Mouse (Mus musculus) forebrain, embryonic 13.5 days (tissue): ENCODE results near the gene Ptpn23. TPM values are rescaled to one million over a fixed set of nuclear protein-coding genes. Genes with fewer than 3 reads are reported as not detected.
"Not testable (repeated sequence)": the region's sequence is repeated elsewhere in the genome, so short reads cannot be mapped to it uniquely, and the experiment has no call there.

Experiments
- ATAC-seq: fragments of 200-750 bp; cut with Nextera tagmentation; 2 replicates; pipeline ENCODE4 v1.8.0; 2017
- H3K27ac ChIP-seq: fragments of 300-500 bp; sonication (generic); 2 replicates; pipeline ENCODE4 v1.5.1; 2015; ENCODE audit warnings: inconsistent platforms, mild to moderate bottlenecking, moderate library complexity
- H3K27me3 ChIP-seq: fragments of 300-500 bp; sonication (generic); 2 replicates; pipeline ENCODE4 v1.6.1; 2015; ENCODE audit warnings: mild to moderate bottlenecking, inconsistent platforms
- H3K36me3 ChIP-seq: fragments of 300-500 bp; sonication (generic); 2 replicates; pipeline ENCODE4 v1.6.1; 2015; ENCODE audit warnings: mild to moderate bottlenecking, inconsistent platforms; ENCODE audit not compliant: poor library complexity, severe bottlenecking
- H3K4me1 ChIP-seq: fragments of 300-500 bp; sonication (generic); 2 replicates; pipeline ENCODE4 v1.6.1; 2015; ENCODE audit warnings: inconsistent platforms
- H3K4me2 ChIP-seq: fragments of 300-500 bp; sonication (generic); 2 replicates; pipeline ENCODE4 v1.6.1; 2015; ENCODE audit warnings: inconsistent platforms, mild to moderate bottlenecking, moderate library complexity
- H3K4me3 ChIP-seq: fragments of 300-500 bp; sonication (generic); 2 replicates; pipeline ENCODE4 v1.5.1; 2015; ENCODE audit warnings: mild to moderate bottlenecking, inconsistent platforms
- H3K9ac ChIP-seq: fragments of 300-500 bp; sonication (generic); 2 replicates; pipeline ENCODE4 v1.6.1; 2015; ENCODE audit warnings: mild to moderate bottlenecking, inconsistent platforms
- H3K9me3 ChIP-seq: fragments of 300-500 bp; sonication (generic); replicated peaks from 2 replicates; pipeline ENCODE4 v1.6.1; 2016; ENCODE audit warnings: inconsistent platforms
- WGBS: fragments of 180-500 bp; shearing (Covaris S2); methylation state at CpG from one replicate; pipeline ENCODE4 v1.1.7; 2015; 5-methylcytosine and 5-hydroxymethylcytosine counted together
- polyA plus RNA-seq: library from polyadenylated mRNA; unstranded; fragments of >200 nt; fragmentation: Nextera tagmentation; extraction: Ambion mirVana; gene quantifications from 2 replicates; pipeline ENCODE4 v1.2.1, GENCODE M21; 2015

The Ptpn23 gene
- polyA plus RNA-seq, 1 experiment from 2014 or later = 18.7 TPM

DNA sequence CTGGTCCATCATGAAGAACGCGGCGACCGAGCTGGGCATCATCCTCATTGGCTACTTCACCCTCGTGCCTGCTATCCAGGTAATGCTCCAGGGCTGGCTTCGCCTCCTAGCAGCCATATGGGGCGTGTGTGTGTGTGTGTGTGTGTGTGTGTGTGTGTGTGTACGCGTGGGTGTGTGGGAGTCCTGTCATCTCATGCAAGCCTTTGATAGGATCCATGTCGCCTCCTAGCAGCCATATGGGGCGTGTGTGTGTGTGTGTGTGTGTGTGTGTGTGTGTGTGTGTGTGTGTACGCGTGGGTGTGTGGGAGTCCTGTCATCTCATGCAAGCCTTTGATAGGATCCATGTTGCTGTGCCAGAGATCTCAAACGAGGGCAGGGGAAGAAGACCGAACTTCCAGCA is 30.4 kb downstream of the Ptpn23 start:
- H3K4me2 ChIP-seq, H3K4me1 ChIP-seq, H3K27me3 ChIP-seq, H3K9ac ChIP-seq, H3K9me3 ChIP-seq, H3K27ac ChIP-seq, ATAC-seq, H3K4me3 ChIP-seq: not testable (repeated sequence)
- WGBS = 88% methylated on average over 15 of the region's 15 CpGs
- peaks cover 92% of the 10 kb centered on the region for H3K36me3 ChIP-seq

DNA sequence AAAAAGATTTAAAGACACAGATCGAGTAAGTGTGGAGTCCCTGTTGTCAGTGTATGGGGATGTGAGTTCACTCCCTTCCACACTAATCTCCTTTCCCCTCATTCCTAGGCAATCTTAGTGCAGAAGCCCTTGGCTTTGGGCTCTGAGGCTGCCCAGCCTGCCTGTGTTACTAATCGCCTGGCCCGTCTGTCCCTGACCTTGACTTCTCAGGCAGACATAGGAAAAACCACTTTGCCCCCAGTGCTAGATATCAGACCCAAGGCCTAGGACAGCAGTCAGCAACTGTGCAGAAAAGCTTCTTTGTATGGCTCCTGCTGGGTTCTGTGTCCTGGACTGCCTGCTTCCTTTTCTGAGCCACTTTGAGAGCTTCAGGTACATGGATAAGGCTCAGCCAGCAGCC is 32.3 kb downstream of the Ptpn23 start:
- H3K27ac ChIP-seq = no peak overlapping the region
- H3K9ac ChIP-seq = no peak overlapping the region
- no peaks in the 10 kb centered on the region for H3K27me3 ChIP-seq
- no peak overlapping the region for H3K4me3 ChIP-seq
- WGBS = 97% methylated on average over 3 of the region's 3 CpGs
- H3K4me1 ChIP-seq = no peaks in the 10 kb centered on the region
- peaks cover 80% of the 10 kb centered on the region for H3K36me3 ChIP-seq
- no peak for ATAC-seq
- no peaks in the 10 kb centered on the region for H3K9me3 ChIP-seq
- no peak overlapping the region for H3K4me2 ChIP-seq

DNA sequence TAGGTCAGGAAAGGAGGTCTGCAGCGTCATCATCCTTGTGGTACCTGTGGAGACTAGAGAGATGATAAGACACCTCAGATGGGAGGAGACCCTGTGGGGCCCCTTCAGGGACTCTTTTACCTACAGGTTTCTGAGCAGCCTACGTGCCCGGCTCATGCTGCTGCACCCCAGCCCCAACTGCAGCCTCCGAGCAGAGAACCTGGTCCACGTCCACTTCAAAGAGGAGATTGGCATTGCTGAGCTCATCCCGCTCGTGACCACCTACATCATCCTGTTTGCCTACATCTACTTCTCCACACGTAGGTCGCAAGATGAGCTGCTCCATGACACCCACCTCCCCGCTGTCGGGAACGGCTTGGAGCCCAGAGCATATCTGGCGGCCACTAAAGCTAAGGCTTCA is 34.1 kb downstream of the Ptpn23 start:
- H3K4me1 ChIP-seq = no peaks in the 10 kb centered on the region
- 95% methylated on average over 13 of the region's 13 CpGs for WGBS
- no peak overlapping the region for H3K9ac ChIP-seq
- ATAC-seq = no peak
- H3K36me3 ChIP-seq = peaks cover 70% of the 10 kb centered on the region
- H3K27me3 ChIP-seq = no peaks in the 10 kb centered on the region
- no peak overlapping the region for H3K4me3 ChIP-seq
- no peak overlapping the region for H3K4me2 ChIP-seq
- H3K9me3 ChIP-seq = no peaks in the 10 kb centered on the region
- no peak overlapping the region for H3K27ac ChIP-seq

DNA sequence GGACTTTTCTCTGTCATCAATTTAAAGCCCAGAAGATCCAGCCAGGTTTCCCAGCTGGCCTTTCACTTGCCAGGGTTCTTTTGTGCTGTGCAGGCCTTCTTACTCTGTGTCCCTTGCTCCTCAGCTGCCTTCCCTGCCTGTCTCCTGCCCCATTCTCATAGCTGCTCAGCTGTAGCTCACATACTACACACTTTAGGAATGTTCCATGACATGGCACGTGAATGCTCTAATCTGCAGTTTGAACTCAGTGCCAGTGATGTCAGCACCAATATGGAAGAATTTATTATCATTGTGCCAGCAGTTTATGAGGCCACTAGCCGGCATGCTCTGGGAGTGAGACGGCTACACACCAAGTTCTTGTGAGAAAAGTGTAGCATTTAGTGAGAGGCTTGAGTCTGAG is 38.2 kb downstream of the Ptpn23 start:
- Histone ChIP-seq H3K36me3 (peaks cover 48% of the 10 kb centered on the region), H3K4me3 (no peak overlapping the region), H3K9ac (no peak overlapping the region), H3K27me3 (no peaks in the 10 kb centered on the region), H3K27ac (no peak overlapping the region), H3K4me1 (peaks cover 2% of the 10 kb centered on the region; the same call in 1 of the 2 replicates), H3K9me3 (no peaks in the 10 kb centered on the region), H3K4me2 (no peak overlapping the region)
- no peak for ATAC-seq
- 90% methylated on average over 3 of the region's 3 CpGs for WGBS

DNA sequence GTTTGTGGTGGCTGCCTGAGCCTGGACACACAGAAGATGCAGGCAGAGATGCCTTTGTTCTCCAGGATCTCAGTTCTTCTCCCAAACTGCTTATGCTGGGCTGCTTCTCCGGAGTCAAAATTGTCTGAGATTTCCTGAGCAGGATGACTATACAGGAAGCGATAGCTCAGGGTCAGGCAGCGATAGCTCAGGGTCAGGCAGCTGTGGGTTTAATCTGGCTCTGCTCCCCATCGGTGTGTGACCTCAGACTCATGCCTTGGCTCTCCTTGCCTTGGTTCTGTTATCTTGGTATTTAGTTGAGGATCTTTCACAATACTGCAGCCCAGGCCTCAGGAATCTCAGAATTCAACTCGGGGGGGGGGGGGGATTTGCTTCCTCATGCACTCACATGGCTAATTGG is 41.3 kb downstream of the Ptpn23 start:
- Histone ChIP-seq H3K4me3 (no peak overlapping the region), H3K4me2 (no peak overlapping the region), H3K9me3 (no peaks in the 10 kb centered on the region), H3K9ac (no peak overlapping the region), H3K27me3 (no peaks in the 10 kb centered on the region), H3K27ac (no peak overlapping the region), H3K36me3 (peaks cover 45% of the 10 kb centered on the region), H3K4me1 (peaks cover 2% of the 10 kb centered on the region; the same call in 1 of the 2 replicates)
- no peak for ATAC-seq
- WGBS = 90% methylated on average over 5 of the region's 5 CpGs

DNA sequence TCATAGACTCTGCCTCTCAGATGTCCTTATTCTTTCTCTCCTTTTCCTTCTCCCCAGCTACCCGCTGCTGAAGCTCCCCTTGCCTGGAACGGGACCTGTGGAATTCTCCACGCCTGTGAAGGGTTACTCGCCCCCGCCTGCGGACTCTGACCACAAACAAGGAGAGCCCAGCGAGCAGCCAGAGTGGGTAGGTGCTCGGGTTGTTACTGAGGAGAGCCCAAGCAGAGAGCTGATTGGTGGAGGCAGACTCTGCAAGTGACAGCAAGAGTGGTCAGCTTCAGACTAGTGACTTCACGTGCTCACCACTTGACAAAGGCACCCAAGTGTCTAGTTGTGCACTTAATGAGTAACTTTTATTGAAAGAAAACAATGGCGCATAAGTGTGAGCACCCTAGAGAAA is 45.7 kb downstream of the Ptpn23 start:
- Histone ChIP-seq H3K9me3 (no peaks in the 10 kb centered on the region), H3K27me3 (no peaks in the 10 kb centered on the region), H3K4me3 (no peak overlapping the region), H3K4me1 (peaks cover 2% of the 10 kb centered on the region; the same call in 1 of the 2 replicates), H3K36me3 (peaks cover 42% of the 10 kb centered on the region), H3K9ac (no peak overlapping the region), H3K4me2 (no peak overlapping the region), H3K27ac (no peak overlapping the region)
- ATAC-seq = no peak
- 84% methylated on average over 10 of the region's 10 CpGs for WGBS

DNA sequence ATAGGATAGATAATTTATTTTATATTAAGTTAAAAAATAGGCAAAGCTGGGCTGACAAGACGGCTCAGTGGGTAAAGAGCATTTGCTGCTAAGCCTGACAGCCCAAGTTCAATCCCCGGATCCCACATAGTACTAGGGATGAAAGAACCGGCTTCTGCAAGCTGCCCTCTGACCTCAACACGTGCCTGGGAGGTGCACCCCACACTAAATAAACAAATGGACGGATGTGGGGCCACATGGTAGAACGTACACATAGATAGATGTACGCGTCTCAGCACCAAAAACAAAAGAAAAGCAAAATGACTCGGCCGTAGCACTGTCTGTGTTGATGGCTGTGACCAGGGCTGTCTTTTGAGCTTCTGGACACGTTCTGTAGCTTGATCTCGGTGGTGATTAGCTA is 46.7 kb downstream of the Ptpn23 start:
- Histone ChIP-seq H3K36me3 (peaks cover 40% of the 10 kb centered on the region), H3K4me1 (no peaks in the 10 kb centered on the region), H3K9me3 (no peaks in the 10 kb centered on the region), H3K4me3 (no peak overlapping the region), H3K4me2 (no peak overlapping the region), H3K27me3 (no peaks in the 10 kb centered on the region), H3K9ac (no peak overlapping the region), H3K27ac (no peak overlapping the region)
- ATAC-seq = no peak
- 88% methylated on average over 12 of the region's 12 CpGs for WGBS

DNA sequence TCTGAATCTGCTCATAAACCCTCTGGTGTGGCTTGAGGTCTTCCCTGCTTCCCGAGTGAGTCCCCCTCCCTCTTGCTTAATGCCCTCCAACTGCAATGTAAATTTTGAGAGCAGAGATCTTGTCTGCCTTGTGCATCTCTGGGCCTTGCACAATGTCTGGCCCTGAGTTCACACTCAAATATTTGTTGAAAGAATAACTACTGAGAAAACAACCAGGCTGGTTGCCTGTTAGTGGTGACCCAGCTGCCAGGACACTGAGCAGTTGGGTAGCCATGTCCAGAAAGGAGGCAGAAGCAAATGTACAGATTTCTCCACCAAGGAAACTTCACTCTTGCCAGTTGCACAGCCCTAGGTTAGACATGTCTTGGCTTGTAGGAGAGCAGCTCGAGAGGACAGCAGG is 49.7 kb downstream of the Ptpn23 start:
- Histone ChIP-seq H3K4me3 (no peak overlapping the region), H3K4me1 (no peaks in the 10 kb centered on the region), H3K4me2 (no peak overlapping the region), H3K27ac (no peak overlapping the region), H3K27me3 (no peaks in the 10 kb centered on the region), H3K9ac (no peak overlapping the region), H3K36me3 (peaks cover 33% of the 10 kb centered on the region), H3K9me3 (no peaks in the 10 kb centered on the region)
- ATAC-seq = no peak
- 93% methylated on average over 2 of the region's 2 CpGs for WGBS

DNA sequence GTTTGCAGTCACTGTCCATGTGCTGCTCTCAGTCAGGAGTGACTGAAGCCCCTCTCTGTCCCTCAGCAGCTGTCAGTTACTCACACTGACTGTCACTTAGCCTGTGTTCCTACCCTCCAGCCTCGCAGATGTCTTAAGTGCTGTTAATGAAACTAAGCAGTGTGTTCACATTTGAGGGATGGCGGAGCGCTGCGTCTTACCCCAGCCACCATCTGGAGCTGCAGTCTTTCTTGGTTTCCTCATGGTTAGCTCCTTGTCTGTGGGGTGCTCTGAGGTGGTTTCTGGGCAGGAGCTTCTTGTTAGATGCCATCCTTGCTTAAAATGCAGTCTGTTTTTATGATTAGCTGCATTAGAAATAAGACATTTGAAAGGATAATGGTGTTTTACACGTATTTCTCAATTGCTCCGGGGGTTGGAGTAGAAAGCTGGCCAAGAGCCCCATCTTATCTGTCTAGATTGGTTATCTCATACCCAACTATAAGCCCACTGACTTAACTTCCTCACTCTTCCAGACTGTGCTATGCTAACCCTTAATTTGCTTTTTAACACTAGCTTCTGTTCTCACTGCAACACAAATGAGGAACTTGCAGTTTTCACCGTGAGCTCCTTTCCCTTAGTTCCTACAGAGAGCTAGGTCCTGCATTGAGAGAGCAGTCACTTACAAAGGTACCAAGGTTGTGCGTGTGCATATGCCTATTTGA is 55.9 kb downstream of the Ptpn23 start:
- Histone ChIP-seq H3K36me3 (peaks cover 14% of the 10 kb centered on the region; the same call in 1 of the 2 replicates), H3K9ac (no peak overlapping the region), H3K4me3 (no peak overlapping the region), H3K4me2 (no peak overlapping the region), H3K4me1 (no peaks in the 10 kb centered on the region), H3K27ac (no peak overlapping the region), H3K27me3 (no peaks in the 10 kb centered on the region), H3K9me3 (no peaks in the 10 kb centered on the region)
- no peak for ATAC-seq
- WGBS = 87% methylated on average over 8 of the region's 8 CpGs

DNA sequence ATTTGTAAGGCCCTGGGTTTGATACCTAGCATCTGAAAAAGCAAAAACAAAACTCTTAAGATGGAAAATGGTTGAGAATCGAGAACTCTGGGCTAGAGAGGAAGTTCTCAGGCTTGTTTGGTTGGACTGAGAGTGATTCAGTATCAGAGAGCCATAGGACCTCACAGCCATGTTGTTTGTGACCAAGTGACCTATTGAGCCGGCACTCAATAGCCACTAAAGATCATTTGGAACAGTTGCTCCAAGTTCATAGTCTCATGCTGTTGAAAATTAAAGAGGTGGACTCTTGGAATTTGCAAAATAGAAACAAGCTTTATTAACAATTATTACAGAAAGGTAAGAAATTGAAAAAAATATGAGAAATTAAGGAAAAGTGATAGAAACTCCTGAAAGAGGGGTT is 56.7 kb downstream of the Ptpn23 start:
- no peak overlapping the region for H3K4me3 ChIP-seq
- H3K27me3 ChIP-seq = no peaks in the 10 kb centered on the region
- H3K9me3 ChIP-seq = no peaks in the 10 kb centered on the region
- H3K9ac ChIP-seq = no peak overlapping the region
- no peak overlapping the region for H3K4me2 ChIP-seq
- no peak for ATAC-seq
- no peak overlapping the region for H3K27ac ChIP-seq
- H3K4me1 ChIP-seq = no peaks in the 10 kb centered on the region
- H3K36me3 ChIP-seq = peaks cover 14% of the 10 kb centered on the region; the same call in 1 of the 2 replicates
- 89% methylated on average over 2 of the region's 2 CpGs for WGBS

DNA sequence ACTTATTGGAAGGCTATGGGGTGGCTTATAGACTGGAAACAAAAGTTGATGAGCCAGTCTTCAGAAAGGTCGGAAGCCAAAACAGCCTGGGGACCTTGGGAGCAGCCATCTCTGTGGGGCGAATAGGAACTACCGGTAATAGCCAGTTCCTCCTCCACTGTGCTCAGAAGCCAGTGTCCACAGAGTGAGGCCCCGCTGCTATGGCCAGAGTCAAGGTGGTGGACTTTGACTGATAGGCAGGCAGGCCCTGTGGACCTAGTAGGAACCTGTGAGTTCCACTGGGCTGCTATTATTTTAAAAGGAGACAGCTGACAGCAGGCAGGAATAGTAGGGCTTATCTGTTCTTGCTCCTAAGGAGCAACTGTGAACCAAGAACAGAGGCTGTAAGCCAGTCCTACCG is 57.4 kb downstream of the Ptpn23 start:
- peaks cover 8% of the 10 kb centered on the region; the same call in 1 of the 2 replicates for H3K36me3 ChIP-seq
- 92% methylated on average over 5 of the region's 5 CpGs for whole genome bisulfite sequencing
- no peaks in the 10 kb centered on the region for H3K4me1 ChIP-seq
- H3K9me3 ChIP-seq = no peaks in the 10 kb centered on the region
- no peaks in the 10 kb centered on the region for H3K27me3 ChIP-seq
- H3K4me3 ChIP-seq = no peak overlapping the region
- no peak for ATAC-seq
- no peak overlapping the region for H3K27ac ChIP-seq
- no peak overlapping the region for H3K9ac ChIP-seq
- no peak overlapping the region for H3K4me2 ChIP-seq

DNA sequence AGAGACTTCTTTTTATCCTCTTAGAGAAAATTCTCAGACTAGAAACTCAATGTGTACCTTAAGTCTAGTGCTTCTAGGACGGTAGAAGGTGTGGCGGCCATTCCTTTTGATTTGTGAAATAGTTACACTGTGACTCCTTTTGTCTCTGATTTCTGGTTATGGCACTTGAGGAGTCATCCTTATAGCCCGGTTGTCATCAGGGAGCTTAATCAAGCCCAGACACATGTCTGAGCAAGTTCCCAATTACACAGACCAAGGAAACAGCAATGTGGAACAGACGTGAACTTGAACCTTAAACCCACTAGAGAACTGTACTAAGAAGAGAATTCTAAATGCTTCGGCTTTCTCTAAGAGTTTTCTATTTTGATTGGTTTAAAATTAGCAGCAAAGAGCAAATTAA is 57.8 kb downstream of the Ptpn23 start:
- Histone ChIP-seq H3K27ac (no peak overlapping the region), H3K9me3 (no peaks in the 10 kb centered on the region), H3K4me1 (no peaks in the 10 kb centered on the region), H3K36me3 (peaks cover 4% of the 10 kb centered on the region; the same call in 1 of the 2 replicates), H3K4me2 (no peak overlapping the region), H3K9ac (no peak overlapping the region), H3K27me3 (no peaks in the 10 kb centered on the region), H3K4me3 (no peak overlapping the region)
- no peak for ATAC-seq
- WGBS = 93% methylated on average over 5 of the region's 5 CpGs

DNA sequence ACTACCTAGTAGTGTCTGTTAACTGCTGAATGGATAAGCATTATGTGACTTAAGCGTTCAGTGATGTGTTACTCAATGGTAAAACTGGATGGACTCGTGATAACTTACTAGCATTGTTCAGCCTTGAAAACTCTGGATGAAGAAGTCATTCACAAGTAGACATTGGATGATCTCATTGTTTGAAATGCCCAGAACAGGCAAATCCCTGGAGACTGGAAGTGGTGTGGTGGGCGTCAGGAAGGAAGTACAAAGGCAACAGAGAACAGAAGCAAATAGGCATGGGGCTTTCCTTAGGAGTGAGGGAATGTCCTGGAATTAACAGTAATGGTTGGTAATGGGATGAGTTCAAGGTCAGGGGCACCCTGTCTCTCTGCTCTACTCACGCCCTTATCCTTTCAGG is 59.1 kb downstream of the Ptpn23 start:
- WGBS = 79% methylated on average over 4 of the region's 4 CpGs
- ATAC-seq = no peak
- no peak overlapping the region for H3K4me3 ChIP-seq
- no peaks in the 10 kb centered on the region for H3K9me3 ChIP-seq
- no peak overlapping the region for H3K4me2 ChIP-seq
- H3K36me3 ChIP-seq = no peaks in the 10 kb centered on the region
- no peaks in the 10 kb centered on the region for H3K4me1 ChIP-seq
- no peak overlapping the region for H3K9ac ChIP-seq
- H3K27me3 ChIP-seq = no peaks in the 10 kb centered on the region
- no peak overlapping the region for H3K27ac ChIP-seq
